ENCODE assay signal across 4 mouse cellular contexts in genomic region chr9:120301213-120301612, GRCm38 (mm10). TPM values are rescaled to one million over a fixed set of nuclear protein-coding genes. Genes with fewer than 3 reads are reported as not detected.
"Had no signal": no experiment of that assay in that cellular context is flagged by ENCODE, and none has a peak within 500 bp of the region (broad histone marks: within the 10 kb centered on the region; RNA-seq: fewer than 3 reads in every experiment).

TSS of gene Myrip (plus strand) at chr9:120301513.

RNA-seq across cellular contexts. Expression of gene Myrip, which starts in this region (rescaled TPM):
- total RNA-seq: megakaryocyte, adult 5-6 weeks; monocyte, adult 5-6 weeks had no signal
- polyA plus RNA-seq: inflammation-experienced regulatory T-cells, adult 6 months; macrophage had no signal
